Mouse (Mus musculus) midbrain, postnatal 0 days (tissue): ENCODE measurements at regions not wholly inside any gene's neighbourhood (a gene's known extent, or its start where the extent isn't known, plus 50 kb on each side); places are given as distances from the start of the nearest gene placed in this dataset.

Experiments used
- ATAC-seq: fragments of 200-750 bp; cut with Nextera tagmentation; 2 replicates; pipeline ENCODE4 v1.8.0; 2017; ENCODE audit warnings: moderate number of reproducible peaks, mild to moderate bottlenecking, moderate TSS enrichment, moderate library complexity; ENCODE audit not compliant: low FRiP score
- DNase-seq: peaks from one replicate; pipeline ENCODE4 v3.0.0-alpha.2; 2015; ENCODE audit warnings: low spot score
- H3K27ac ChIP-seq: fragments of 300-500 bp; sonication (generic); 2 replicates; pipeline ENCODE4 v1.5.1; 2014; ENCODE audit warnings: low read depth, mild to moderate bottlenecking, low read length, mixed read lengths
- H3K27me3 ChIP-seq: fragments of 300-500 bp; sonication (generic); 2 replicates; pipeline ENCODE4 v1.6.1; 2014; ENCODE audit warnings: low read length, control low read depth, mixed read lengths; ENCODE audit not compliant: insufficient read depth
- H3K36me3 ChIP-seq: fragments of 300-500 bp; sonication (generic); 2 replicates; pipeline ENCODE4 v1.6.1; 2014; ENCODE audit warnings: low read length, control low read depth, mixed read lengths; ENCODE audit not compliant: insufficient read depth
- H3K4me1 ChIP-seq: fragments of 300-500 bp; sonication (generic); 2 replicates; pipeline ENCODE4 v1.6.1; 2014; ENCODE audit warnings: mild to moderate bottlenecking, control low read depth, antibody characterized with exemption, low read length, mixed read lengths; ENCODE audit not compliant: insufficient read depth
- H3K4me2 ChIP-seq: fragments of 300-500 bp; sonication (generic); 2 replicates; pipeline ENCODE4 v1.6.1; 2014; ENCODE audit warnings: low read depth, mild to moderate bottlenecking, low read length, mixed read lengths; ENCODE audit not compliant: poor library complexity, severe bottlenecking
- H3K4me3 ChIP-seq: fragments of 300-500 bp; sonication (generic); 2 replicates; pipeline ENCODE4 v1.5.1; 2014; ENCODE audit warnings: low read depth, mild to moderate bottlenecking, low read length, moderate library complexity
- H3K9ac ChIP-seq: fragments of 300-500 bp; sonication (generic); replicated peaks from 2 replicates; pipeline ENCODE4 v1.6.1; 2014; ENCODE audit warnings: mild to moderate bottlenecking, low read length, moderate library complexity, mixed read lengths; ENCODE audit not compliant: poor library complexity, severe bottlenecking
- H3K9me3 ChIP-seq: fragments of 300-500 bp; sonication (generic); 2 replicates; pipeline ENCODE4 v1.6.1; 2016; ENCODE audit warnings: low read length, control low read depth
- CTCF ChIP-seq: IDR thresholded peaks from 2 replicates; pipeline ENCODE4 v1.5.1; 2016; ENCODE audit warnings: antibody characterized with exemption, mild to moderate bottlenecking
- WGBS: fragments of 180-500 bp; shearing (Covaris S2); extraction: QIAGEN DNeasy Blood & Tissue Kit; methylation state at CpG from one replicate; pipeline ENCODE4 v1.1.7; 2014; 5-methylcytosine and 5-hydroxymethylcytosine counted together

GRCm38 (mm10) chr9:116294073-116294472 is 118.9 kb upstream of the Tgfbr2 start:
- no peak for TF ChIP-seq CTCF
- H3K4me2 ChIP-seq, result no peak overlapping the region
- H3K9ac ChIP-seq, result no peak overlapping the region
- H3K4me3 ChIP-seq, result no peak overlapping the region
- H3K27me3 ChIP-seq, result no peaks in the 10 kb centered on the region
- ATAC-seq (no peak), DNase-seq (no peak)
- WGBS, result 81% methylated on average over 3 of the region's 3 CpGs
- H3K27ac ChIP-seq, result no peak overlapping the region
- H3K9me3 ChIP-seq, result no peaks in the 10 kb centered on the region
- no peaks in the 10 kb centered on the region for H3K36me3 ChIP-seq
- no peaks in the 10 kb centered on the region for H3K4me1 ChIP-seq

DNA sequence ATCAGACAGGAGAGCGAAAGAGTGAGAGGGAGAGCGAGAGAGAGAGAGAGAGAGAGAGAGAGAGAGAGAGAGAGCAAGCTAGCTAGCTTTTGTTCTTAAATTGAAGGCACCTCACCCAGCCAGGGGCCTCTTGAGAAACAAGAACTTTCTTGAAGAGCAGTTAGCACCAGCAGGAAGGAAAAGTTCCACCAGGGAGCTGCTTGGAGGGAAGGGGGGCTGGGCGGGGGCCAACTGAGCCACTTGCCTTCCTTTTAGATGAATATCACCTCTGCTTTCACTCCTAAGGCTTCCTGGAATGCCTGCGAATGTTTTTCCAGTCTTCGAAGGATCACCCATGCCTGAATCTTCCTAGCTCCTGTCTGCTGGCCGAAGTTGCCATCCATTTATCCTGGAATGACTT is 118.0 kb upstream of the Tgfbr2 start:
- no peak for DNase-seq
- 78% methylated on average over 6 of the region's 6 CpGs for WGBS
- ATAC-seq, result no peak

DNA sequence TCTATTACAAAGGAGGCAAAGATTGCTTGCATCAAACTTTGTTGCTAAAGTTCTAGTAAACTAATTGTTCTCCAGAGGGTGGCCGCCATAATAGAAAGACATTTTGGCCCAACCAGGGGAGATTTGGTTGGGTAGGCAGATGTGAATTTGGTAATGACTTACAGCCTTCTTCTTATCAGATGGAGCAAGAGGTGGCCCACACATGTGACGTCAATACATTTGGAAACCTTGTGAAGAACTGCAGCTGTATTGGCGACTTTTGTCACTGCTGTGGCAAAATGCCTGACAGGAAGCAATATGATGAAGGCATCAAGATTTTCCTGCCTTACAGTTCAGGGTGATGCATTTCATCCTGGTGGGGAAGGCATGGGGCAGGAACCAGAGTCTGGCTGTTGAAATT is 116.5 kb upstream of the Tgfbr2 start:
- TF ChIP-seq CTCF, result no peak
- H3K4me1 ChIP-seq, result no peaks in the 10 kb centered on the region
- H3K9me3 ChIP-seq, result no peaks in the 10 kb centered on the region
- H3K4me2 ChIP-seq, result no peak overlapping the region
- H3K27ac ChIP-seq, result no peak overlapping the region
- no peaks in the 10 kb centered on the region for H3K27me3 ChIP-seq
- no peak for ATAC-seq
- H3K4me3 ChIP-seq, result no peak overlapping the region
- no peak for DNase-seq
- H3K36me3 ChIP-seq, result no peaks in the 10 kb centered on the region
- 87% methylated on average over 3 of the region's 3 CpGs for WGBS
- H3K9ac ChIP-seq, result no peak overlapping the region

More for the DNA sequence above, 118.0 kb upstream of the Tgfbr2 start:
- Histone ChIP-seq H3K36me3 (no peaks in the 10 kb centered on the region), H3K9ac (no peak overlapping the region), H3K9me3 (no peaks in the 10 kb centered on the region), H3K4me2 (no peak overlapping the region), H3K4me3 (no peak overlapping the region), H3K27me3 (no peaks in the 10 kb centered on the region), H3K27ac (no peak overlapping the region), H3K4me1 (no peaks in the 10 kb centered on the region)
- no peak for TF ChIP-seq CTCF

GRCm38 (mm10) chr9:116290896-116291295 is 115.7 kb upstream of the Tgfbr2 start:
- Histone ChIP-seq H3K9ac (no peak overlapping the region), H3K4me1 (no peaks in the 10 kb centered on the region), H3K27me3 (no peaks in the 10 kb centered on the region), H3K9me3 (no peaks in the 10 kb centered on the region), H3K36me3 (no peaks in the 10 kb centered on the region), H3K27ac (no peak overlapping the region), H3K4me3 (no peak overlapping the region), H3K4me2 (no peak overlapping the region)
- 83% methylated on average over 1 of the region's 1 CpGs for WGBS
- DNase-seq, result no peak
- 0 out of 2 replicates have a peak, but pooled peaks have one; percentile 8 for TF ChIP-seq CTCF
- ATAC-seq, result no peak

DNA sequence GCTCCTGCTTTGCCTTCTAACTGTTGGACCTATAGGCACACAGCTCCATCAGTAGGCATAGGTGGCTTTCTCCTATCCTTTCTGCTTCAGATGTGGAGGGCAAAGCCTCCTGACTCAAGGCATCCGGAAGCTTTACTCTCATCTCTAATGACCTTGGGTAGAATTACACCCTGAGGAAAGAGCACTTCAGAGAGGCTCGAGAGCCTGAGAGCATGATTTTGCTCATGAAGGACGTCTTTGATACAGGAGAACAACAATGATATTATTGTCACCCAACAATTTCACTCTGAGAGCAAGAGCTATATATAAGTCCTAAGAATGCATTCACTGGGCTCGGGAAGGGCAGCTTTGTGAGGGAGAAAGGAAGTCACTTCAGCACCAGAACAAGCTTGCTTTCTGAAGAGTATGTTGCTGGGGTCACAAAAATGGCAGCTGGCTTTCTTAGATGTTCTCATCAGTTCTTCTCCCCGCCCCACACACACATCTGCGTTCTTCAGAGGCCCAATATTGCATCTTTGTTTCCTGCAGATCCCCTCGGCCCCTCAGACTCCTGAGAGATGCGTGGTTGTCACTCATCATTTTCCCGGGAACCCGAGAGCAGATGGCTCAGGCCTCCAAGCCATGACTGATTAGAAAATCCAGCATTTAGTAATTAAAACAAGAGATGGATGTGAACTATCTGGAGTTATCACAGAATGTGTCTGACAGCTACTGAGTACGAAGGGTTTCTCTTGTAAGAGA is 110.7 kb upstream of the Tgfbr2 start:
- H3K27ac ChIP-seq, result no peak overlapping the region
- no peak for ATAC-seq
- H3K4me2 ChIP-seq, result no peak overlapping the region
- no peak overlapping the region for H3K4me3 ChIP-seq
- H3K4me1 ChIP-seq, result no peaks in the 10 kb centered on the region
- TF ChIP-seq CTCF, result no peak
- no peak for DNase-seq
- no peaks in the 10 kb centered on the region for H3K9me3 ChIP-seq
- no peaks in the 10 kb centered on the region for H3K27me3 ChIP-seq
- H3K9ac ChIP-seq, result no peak overlapping the region
- H3K36me3 ChIP-seq, result no peaks in the 10 kb centered on the region
- WGBS, result 58% methylated on average over 11 of the region's 11 CpGs

DNA sequence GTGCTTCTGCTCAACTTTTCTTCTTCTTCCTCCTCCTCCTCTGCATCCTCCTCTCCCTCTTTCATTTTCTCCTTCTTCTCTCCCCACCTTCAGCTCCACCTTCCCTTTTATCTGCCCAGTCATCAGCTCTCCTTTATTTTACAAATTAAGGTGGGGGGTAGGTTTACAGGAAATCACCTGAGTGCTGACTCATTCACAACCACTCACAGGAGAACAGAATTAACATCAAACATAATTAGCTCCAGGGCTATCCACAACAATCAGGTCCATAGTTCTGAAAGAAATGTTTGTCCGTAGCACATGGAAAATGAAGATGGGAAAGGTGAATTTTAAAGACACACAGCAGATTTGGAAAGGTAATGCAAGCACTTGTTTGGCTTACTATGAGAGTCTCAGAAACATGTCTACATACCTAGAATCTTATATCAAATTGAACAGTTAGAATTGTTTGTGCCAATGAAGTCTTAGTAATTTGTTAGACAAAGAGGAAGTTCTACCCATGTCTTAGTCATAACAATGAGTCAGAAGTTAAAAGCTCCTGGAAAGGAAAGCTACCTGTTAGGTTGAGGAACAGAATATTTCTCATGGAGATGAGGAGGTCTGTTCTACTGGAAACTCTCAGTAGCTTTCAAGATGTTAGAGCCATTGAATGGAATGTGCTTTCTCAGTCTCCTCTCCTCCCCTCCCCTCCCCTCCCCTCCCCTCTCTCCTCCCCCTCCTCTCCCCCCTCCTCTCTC is 108.8 kb upstream of the Tgfbr2 start:
- TF ChIP-seq CTCF, result no peak
- ATAC-seq (no peak), DNase-seq (no peak)
- Histone ChIP-seq H3K4me3 (no peak overlapping the region), H3K4me2 (no peak overlapping the region), H3K27me3 (no peaks in the 10 kb centered on the region), H3K9ac (no peak overlapping the region), H3K27ac (no peak overlapping the region), H3K4me1 (no peaks in the 10 kb centered on the region), H3K36me3 (no peaks in the 10 kb centered on the region), H3K9me3 (no peaks in the 10 kb centered on the region)
- WGBS, result 92% methylated on average over 1 of the region's 1 CpGs
